Mouse (Mus musculus) embryo, embryonic 11.5 days (tissue): ENCODE data around the gene Sart1.
"Not testable (repeated sequence)": the region's sequence is repeated elsewhere in the genome, so short reads cannot be mapped to it uniquely, and the experiment has no call there.

Experiments used
- DNase-seq: peaks from one replicate; pipeline ENCODE4 v3.0.0-alpha.2; 2012; ENCODE audit warnings: low read depth, low spot score

The Sart1 gene

DNA sequence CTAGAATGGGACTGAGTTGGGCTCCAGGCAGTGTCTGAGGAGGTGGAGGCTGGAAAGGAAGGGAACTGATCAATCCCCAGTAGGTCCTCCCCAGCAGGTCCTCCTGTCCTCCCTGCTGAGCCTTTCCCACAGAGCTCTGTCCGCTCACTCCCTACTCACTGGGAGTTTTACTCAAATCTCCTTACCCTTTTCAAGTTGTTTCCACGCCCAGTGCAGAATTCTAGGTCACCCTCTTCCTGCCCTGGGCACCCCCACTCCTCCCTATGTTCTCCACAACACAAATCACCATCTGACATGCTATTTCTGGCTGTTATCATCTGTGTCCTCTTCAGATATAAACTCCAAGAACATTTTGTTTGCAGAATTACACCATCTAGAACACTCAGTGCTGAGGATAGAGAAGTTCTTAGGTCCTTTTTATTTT is 26.0 kb upstream of the Sart1 start:
- DNase-seq = no peak

- DNase-seq = no peak
Measured at GRCm38 (mm10) chr19:5413840-5414239, 25.3 kb upstream of the Sart1 start.

- no peak for DNase-seq
Measured at GRCm38 (mm10) chr19:5411961-5412360, 23.5 kb upstream of the Sart1 start.

- no peak for DNase-seq
Measured at GRCm38 (mm10) chr19:5410641-5411040, 22.1 kb upstream of the Sart1 start.

- DNase-seq = no peak
Measured at GRCm38 (mm10) chr19:5409068-5409467, 20.6 kb upstream of the Sart1 start.

- DNase-seq = no peak
Measured at GRCm38 (mm10) chr19:5408057-5409001, 19.8 kb upstream of the Sart1 start.

DNA sequence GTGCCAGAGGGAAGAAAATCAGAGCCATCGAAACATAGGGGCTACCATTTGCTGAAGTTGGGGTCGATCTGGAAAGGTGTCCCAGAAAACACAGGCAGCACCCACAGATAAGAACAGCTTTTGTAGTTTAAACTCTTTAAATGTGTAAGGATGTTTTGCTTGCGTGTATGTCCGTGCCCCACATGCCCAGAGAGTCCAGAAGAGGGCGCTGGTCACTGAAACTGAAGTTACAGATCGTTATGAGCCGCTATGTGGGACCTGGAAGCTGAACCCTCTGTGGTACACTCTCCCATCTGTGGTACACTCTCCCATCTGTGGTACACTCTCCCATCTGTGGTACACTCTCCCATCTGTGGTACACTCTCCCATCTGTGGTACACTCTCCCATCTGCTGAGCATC is 18.6 kb upstream of the Sart1 start:
- no peak for DNase-seq

GRCm38 (mm10) chr19:5406531-5407126 is 18.1 kb upstream of the Sart1 start:
- not testable (repeated sequence) for DNase-seq

DNA sequence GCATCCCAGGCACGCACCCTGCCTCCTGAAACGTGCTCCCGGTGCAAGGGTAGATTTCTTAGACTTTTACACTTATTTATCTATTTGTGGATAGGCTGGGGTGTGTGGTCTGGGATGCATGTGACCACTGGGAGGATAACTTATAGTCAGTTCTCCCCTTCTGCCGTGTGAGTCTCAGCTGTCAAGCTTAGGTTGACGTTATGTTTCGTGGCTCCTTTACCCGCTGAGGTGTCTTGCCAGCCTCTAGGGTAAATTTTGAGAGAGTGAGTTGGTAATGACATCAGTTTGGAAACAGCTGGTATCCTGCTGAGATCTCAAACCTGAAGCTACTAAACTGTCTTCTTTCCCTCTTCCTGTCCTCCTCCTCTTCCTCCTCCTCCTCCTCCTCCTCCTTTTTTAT is 17.4 kb upstream of the Sart1 start:
- DNase-seq = no peak

- no peak for DNase-seq
Measured at GRCm38 (mm10) chr19:5402293-5402692, 13.8 kb upstream of the Sart1 start, which contains the start of gene Tsga10ip. Gene Tsga10ip (minus strand): TSS chr19:5402526.

DNA sequence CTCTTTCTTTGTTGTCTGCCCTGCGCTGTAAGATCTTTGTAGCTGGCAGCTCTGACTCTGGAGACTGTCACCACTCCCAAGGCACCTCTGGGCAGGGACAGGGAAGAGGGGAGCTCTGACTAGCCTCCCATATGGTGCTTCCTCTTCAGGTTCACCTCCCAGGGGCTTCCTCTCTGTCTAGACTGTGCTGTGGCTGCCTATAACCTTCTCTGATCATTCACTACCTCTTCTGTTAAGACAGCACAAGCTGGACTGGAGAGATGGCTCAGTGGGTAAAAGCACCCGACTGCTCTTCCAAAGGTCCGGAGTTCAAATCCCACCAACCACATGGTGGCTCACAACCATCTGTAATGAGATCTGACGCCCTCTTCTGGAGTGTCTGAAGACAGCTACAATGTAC is 12.6 kb upstream of the Sart1 start:
- DNase-seq = not testable (repeated sequence)

DNA sequence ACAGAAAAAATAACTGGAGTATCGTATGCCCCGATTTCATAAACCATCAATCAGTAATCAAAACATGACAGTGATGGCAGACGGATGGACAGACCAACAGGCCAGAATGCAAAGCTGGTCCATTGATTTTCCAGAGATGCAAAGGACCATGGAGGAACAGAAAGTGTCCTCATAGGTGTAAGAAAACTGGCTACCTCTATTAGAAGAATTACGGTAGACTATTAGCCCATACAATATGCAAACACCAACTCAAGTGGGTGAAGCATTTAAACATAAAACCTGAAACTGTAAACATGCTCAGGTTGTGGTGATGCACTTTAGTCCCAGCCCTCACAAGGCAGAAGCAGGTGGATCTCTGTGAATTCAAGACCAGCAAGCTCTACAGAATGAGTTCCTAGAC is 6.9 kb upstream of the Sart1 start:
- DNase-seq = no peak

DNA sequence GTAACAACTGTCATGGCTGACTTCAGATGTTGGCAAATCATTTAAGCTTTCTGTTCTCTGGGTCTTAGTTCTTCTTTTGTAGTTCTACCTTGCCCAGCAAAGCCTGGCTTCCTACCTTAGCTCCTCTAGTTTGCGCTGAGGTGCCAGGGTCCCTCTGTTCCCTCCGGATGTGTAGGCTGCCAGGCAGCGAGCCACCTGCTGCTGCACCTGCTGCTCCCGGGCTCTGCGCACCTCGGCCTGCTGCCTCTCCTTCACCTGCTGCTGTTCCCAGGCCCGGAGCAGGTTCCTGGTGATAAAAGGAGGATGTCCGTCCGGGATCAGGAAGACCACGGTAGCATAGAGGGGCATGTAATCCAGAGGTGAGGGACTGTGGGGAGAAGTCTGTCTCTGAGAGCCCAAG is 5.7 kb upstream of the Sart1 start:
- no peak for DNase-seq

DNA sequence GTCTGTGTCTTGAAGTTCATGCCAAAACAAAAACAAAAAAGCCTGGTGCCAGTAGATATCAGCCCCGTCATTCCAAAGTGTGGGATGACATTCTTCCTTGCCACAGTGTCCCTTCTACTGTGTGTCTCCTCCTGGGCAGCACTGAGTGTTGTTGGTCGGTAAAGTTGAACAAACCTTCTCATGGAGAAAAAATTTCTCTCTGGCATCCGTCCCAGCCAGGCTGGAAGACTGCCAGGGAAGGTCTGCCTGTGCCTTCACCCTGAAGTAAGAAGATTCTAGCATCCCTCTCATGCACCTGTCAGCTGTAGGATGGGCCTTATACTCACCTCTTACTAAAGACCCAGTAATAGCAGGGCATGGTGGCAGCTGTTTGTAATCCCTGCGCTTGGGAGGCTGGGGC is 4.4 kb upstream of the Sart1 start:
- DNase-seq = no peak

DNA sequence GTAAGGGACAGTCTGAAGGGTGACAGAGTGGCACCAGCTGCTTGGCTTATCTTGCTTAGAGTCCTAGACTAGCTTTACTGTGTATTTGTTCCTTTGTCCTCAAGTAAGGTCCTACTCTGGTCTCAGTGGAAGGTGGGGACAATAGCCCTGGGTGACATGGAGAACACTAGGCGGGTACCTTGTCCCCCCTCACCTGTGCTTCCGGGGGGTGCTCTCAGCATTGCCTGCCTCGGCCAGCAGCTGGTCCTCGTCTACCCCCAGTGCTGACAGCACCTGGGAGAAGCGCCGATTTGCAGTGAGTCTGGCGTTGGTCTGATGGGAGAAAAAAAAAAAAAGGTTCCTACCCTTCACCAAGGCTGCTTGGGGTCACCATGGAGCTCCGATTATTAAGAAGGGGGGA is 1.9 kb upstream of the Sart1 start:
- DNase-seq = no peak

- DNase-seq = no peak
Measured at GRCm38 (mm10) chr19:5389647-5390046, 1.1 kb upstream of the Sart1 start.

- DNase-seq = no peak
Measured at GRCm38 (mm10) chr19:5388011-5388441, 477 bp downstream of the Sart1 start.

DNA sequence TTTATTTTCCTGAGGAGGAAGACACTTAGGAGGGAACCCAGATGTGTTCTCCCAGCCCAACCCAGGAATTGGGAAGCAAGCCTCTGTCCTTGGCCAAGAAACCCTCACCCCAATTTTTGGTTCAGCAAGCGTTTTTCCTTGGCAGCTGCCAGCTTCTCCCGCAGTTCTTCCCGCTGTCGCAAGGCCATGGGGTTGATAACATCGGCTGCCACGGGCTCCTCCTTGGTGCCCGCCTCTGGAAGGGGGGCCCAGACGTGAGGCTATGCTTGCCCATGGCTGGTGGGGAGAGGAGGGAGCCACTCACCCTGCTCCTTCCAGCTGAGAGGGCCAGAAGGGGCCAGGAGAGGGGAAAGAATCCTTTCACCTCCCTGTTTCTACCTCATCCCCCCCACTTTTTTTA is 3.8 kb downstream of the Sart1 start:
- no peak for DNase-seq

- DNase-seq = no peak
Measured at GRCm38 (mm10) chr19:5383326-5383725, 5.2 kb downstream of the Sart1 start.

DNA sequence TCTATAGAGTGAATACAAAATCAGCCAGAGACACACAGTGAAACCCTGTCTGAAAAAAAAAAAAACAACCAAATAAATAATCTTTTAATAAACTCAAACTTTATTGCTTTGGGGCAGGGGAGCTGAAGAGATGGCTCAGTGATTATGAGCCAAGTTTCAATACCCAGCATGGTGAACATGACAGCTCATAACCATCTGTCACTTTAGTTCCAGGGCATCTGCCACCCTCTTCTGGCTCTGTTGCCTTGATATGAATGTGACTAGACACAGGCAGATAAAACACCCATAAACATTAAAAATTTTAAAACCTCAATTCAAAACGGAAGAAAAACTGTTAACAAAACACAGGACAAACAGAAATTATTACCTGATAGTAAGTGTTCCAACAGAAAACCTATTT is 11.1 kb downstream of the Sart1 start:
- no peak for DNase-seq

DNA sequence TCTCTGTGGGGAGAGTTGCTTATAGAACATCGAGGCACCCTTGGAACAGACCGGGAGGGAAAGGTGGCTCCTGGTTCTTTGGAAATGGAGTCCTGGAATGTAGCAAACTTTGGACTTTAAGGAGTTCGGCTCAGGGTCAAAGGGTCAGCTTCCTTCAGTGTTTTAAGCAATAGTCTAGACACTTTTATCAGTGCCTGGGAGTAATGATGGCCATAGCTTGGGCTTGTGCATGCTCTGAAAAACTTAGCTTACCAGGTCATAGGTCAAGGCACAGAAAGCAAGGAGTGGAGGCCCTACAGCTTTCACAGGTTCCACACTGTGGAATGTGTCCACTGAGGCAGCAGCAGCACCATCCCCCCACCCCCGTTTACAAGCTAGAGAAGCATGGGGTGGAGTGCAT is 13.8 kb downstream of the Sart1 start:
- no peak for DNase-seq

DNA sequence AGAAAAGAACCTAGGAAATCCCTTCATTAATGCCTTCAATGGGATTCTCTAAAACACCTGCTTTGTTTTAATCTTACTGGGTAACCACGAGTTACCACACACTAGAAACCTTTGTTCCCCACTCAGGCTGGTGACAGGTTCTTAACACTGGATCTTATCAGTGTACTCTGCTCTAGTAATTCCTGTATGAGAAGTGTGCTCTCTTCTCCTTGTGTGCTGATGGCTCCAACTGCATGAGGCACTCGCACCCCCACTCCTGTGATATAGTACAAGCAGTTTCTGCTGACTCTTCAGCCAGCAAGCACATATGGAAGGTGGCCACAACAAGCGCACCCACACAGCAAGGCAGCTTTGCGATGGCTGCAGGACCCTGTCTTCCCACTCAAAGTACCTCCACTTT is 14.3 kb downstream of the Sart1 start:
- no peak for DNase-seq

DNA sequence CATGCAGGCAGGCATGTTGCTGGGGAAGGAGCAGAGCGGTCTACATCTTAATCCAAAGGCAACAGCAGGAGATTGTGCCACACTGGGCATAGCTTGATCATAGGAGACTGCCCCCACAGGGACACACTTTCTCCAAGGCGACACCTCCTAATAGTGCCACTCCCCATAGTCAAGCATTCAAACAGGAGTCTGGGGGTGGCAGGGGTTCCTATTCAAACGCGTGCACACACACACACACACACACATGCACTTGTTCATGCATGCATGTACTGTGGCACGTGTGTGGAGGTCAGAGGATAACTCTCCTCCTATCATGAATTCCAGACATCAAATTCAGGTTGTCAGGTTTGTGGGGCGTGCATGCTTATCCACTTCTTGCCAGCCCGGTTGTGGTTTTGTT is 15.8 kb downstream of the Sart1 start:
- DNase-seq = no peak
